Mouse (Mus musculus) gonadal fat pad, adult 2 months (tissue): ENCODE data around the gene Xpr1. TPM values are rescaled to one million over a fixed set of nuclear protein-coding genes. Genes with fewer than 3 reads are reported as not detected.

ENCODE experiments used
- DNase-seq: peaks from one replicate; pipeline ENCODE4 v3.0.0-alpha.2; 2012; ENCODE audit warnings: low read depth
- polyA plus RNA-seq: library from polyadenylated mRNA; depleted of rRNA; stranded (reverse); fragments of >200 nt; gene quantifications from 2 replicates; pipeline ENCODE4 v1.2.3, GENCODE M21; 2012

The Xpr1 gene
- polyA plus RNA-seq, 1 experiment = 7.8 TPM

DNA sequence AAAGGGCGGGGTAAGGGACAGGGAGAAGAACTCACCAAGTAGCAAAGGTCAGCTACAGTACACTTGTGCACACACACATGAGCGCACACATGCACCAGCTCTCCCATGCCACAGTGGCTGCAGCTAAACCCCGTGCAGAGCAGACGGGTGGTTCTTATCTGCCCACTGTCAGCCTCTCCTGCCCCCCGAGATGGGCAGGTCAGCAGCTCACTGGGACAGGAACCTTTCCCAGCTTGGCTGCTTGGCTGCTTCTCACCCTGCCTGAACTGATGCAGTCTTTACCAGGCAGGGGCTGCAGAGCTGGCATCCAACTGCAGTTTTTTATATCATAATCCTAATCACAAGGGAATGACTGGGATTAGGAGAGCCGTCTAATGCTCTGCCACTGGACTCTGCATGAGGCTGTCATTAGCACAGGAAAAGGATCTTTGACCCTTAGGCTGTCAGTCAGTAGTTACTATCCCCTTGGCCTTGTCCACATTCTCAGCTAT, 164.5 kb downstream of the Xpr1 start:
- no peak for DNase-seq

DNA sequence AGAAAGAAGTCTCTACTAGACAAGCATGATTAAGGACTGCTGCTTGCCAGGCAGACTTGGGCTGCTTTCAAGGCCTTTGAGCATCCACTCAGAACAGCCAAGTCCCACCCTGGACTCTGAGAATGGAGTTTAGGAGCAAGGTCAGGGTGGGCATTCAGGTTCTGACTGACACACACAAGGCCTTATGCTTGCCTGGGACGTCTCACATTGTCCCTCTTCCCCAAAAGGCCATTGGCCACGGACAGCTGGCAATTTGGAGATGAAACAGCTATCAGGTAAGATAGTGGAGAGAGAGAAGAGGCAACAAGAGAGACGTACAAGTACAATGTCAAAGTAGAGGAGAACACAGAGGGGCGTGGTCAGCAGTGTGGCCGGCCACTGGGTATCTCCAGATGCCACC, 165.6 kb downstream of the Xpr1 start:
- no peak for DNase-seq

DNA sequence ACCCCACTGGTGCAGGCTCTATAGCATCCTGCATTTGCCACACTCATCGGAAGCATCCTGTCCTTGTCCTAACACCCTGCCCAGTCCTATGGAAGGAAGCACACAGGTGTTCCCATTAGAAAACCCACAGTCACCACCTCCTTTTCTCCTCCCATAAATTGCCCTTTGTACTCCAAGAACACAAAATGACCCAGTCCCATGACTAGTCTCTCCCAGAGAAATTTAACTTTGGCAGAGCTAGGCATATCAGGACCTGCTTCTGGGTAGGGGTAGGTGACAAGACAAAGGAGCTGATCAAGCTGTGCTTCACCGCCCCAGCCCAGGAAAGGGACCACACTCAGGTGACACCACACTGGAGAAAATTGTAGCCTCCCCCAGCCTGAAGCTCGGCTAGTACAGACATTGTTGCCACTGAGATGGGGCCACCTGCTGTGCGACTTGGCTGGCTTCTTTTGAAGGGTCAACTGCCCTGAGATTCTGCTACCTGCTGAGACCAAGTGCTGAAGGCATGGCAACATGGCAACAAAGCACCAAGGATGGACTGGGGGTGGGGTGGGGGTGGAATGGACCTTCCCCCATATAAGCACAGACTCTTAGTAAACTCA, 166.6 kb downstream of the Xpr1 start:
- no peak for DNase-seq

DNA sequence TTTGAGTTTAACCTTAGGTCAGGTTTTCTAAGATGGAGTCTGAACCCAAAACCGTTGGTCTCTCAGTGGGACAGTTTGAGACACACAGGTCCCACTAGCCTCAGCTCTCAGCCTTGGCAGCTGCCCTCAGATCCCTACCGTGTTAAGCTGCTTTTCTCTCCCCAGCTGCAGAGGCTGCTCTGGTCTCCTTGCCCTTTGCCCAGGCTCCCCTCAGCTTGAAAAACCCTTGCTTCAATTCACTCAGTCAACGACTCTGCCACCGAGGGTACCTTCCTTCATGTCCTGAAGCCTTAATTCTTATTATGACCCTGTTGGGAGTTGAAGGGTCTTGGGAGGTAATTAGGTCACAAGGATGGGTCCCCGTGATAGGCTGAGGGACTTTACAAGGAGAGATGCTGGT, 167.3 kb downstream of the Xpr1 start:
- no peak for DNase-seq

DNA sequence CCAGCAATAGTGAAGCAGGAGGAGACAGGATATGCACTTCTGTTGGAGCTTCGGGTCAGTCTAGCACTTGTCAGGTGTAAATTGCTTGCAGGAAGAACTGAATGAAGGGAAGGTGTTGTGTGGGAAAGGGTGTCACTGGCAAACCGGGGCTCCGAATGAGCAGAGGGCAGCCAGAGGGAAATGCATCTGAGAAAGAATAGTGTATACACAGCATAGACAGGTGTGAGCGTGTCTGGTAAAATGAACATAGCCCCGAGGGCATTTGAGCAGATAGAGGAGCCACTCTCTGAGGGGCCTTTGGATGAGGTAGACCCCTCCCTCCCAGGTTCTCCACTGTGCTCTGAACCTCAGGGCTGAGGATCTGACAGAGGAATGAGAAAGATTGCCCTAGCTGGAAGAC, 169.2 kb downstream of the Xpr1 start:
- DNase-seq = no peak

DNA sequence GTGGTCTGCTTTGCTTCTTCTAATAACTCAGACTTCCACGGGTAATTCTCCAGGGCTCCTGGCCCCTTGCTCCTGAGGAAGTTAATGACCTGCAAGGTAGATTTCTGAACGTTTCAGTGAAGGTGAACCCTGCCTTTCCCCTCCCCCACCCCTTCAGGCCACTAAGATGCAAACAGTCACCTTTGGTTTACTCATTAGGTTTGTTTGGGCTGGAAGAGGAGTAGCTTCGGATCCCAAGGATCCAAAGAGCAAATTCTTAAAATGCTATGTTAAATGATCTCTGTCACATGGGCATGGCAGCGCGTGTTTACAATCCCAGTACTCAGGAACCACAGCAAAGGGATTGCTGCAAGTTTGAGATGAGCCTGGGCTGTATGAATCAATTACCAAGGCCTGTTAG, 169.8 kb downstream of the Xpr1 start:
- no peak for DNase-seq

DNA sequence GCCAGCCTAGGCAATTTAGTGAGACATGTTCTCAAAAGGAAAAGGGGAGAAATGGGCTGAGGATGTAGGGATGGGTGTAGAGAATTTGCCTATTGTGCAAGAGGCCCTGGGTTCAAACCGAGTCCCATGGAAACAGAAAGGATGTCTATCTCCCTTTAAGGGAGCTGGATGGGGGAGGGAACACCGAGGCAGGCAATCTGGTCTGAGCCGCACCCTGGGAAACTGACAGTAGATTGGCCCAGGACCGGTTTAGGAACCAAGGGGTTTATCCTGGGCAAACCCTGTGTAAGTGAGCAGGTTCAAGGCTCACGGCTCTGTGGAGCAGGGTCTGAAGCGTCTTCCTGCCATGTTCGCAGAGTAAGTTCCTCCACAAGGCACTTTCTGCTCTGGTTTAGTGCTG, 171.7 kb downstream of the Xpr1 start:
- DNase-seq = no peak

- no peak for DNase-seq
Observed at GRCm38 (mm10) chr1:155244771-155245211, 172.4 kb downstream of the Xpr1 start.

DNA sequence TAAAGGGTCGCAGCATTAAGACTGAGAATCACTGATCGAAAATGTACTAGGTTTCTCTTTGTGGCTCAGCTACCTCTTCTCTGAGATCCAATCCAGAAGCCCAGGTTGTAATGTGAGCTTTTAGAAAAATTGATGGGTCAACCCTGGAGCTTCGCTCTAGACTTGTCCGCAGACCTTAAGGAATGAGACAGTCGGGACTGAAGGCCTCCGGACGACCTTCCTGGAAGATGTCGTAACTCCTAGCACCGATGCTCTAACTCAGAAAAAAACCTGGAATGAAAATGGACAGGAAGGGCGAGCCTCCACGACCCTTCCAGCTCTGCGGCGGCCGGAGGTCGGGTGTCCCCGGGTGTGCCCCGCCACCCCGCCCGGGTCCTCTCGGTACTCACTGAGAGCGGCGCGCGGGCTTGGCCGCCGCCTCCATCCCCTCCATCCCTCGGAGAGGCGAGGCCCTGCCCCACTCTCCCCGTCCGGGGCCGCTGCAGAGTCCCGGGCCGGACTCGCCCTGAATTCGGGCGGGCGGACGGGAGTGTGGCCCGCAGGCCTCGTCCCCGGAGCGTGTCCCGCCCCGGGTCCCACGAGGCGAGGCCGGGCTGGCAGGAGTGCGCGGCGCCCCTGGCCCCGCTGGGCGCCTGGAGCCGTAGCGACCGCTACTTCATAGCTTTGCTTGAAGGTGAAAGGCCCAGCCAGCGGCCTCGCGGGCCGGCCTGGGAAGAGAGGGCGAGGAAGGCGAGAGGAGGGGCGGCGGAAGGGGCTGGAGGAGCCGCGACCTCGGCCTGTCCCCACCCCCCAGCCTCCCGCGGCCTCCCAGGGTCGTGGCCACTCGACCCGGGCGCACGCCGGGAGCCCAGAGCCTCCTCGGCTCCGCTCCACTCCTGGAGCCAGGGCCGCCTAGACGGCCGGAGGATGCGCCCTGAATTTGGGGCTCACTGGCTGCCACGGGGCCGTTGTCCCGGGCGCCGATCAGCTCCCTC, 173.1 kb downstream of the Xpr1 start, which contains the start of gene BC034090:
Gene BC034090 (minus strand): TSS at position 648 of the 974 bp plus-strand sequence.
- DNase-seq = no peak

GRCm38 (mm10) chr1:155242488-155242745, 174.8 kb downstream of the Xpr1 start:
- DNase-seq = no peak

GRCm38 (mm10) chr1:155241701-155242487, 175.3 kb downstream of the Xpr1 start:
- DNase-seq = no peak

DNA sequence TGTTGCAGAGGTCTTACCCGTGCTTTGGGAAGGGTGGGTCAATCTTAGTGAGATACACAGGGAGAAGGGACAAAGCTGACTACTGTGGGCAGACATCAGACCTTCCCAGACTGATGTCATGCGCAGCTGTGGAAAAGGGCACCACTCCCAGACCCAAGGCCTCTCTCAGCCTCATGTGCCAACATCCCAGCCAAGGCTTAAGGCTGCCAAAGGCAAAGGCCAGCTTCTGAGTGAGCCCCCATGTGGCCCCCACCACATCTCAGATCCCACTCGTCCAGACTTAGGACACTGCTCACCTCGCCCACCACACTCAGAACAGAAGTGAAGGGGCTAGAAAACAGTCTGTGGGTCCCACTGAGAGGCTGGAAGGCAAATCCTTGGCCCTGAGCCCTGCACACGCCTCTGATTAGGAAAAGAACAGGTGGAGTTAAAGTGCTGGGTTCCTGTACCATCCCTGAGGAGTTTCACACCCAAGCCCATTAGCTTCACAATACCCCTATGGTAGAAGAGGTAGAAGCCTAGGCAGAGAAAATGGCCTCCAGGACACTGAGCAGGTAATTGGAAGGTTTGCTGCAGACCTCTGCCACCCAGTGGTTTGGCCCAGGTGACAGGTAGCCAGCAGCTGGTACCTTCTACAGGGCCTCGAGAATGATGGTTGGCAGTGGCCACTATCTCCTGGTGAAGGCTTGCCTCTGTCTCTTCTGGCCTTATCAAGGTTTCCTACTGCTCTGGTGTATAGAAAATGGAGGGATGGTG, 177.1 kb downstream of the Xpr1 start:
- DNase-seq = no peak

- DNase-seq = no peak
Observed at GRCm38 (mm10) chr1:155239169-155239568, 178.0 kb downstream of the Xpr1 start.

DNA sequence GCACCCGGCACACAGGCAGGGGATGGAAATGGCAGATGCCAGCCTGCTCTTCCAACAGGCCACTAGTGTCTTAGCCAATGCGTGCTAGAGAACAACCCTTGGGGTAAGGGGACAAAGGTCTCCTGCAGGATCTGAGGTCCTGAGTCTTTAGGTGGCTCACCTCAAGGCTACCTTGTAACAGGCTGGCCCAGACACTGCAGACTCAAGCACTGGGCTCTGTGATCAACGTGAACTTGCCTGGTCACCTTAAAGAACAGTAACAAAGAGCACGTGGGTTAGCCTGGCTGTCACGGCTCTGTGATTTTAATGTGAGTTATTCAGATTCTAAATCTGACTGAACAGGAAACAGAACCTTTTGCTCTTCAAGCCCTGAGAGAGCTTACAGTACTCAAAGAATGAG, 179.1 kb downstream of the Xpr1 start:
- DNase-seq = no peak

DNA sequence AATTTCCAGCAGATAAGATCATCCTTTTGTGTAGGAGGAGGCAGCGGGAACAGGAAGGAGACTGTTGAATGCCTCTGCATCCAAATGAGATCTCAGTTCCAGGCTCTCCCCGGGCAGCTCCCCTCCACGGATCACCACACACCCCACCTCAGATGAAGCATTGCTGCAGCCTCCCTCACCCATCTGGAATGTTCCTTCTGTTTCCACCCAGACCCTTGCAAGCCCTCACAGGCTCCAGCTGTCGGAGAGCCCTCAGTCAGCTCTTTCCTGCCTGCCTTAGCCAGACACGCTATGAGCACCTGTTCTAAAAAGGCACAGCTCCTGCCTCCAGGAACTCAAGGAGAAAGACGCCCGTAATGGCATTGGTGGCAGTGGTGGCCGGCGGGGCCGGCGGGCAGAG, 179.8 kb downstream of the Xpr1 start:
- DNase-seq = no peak

DNA sequence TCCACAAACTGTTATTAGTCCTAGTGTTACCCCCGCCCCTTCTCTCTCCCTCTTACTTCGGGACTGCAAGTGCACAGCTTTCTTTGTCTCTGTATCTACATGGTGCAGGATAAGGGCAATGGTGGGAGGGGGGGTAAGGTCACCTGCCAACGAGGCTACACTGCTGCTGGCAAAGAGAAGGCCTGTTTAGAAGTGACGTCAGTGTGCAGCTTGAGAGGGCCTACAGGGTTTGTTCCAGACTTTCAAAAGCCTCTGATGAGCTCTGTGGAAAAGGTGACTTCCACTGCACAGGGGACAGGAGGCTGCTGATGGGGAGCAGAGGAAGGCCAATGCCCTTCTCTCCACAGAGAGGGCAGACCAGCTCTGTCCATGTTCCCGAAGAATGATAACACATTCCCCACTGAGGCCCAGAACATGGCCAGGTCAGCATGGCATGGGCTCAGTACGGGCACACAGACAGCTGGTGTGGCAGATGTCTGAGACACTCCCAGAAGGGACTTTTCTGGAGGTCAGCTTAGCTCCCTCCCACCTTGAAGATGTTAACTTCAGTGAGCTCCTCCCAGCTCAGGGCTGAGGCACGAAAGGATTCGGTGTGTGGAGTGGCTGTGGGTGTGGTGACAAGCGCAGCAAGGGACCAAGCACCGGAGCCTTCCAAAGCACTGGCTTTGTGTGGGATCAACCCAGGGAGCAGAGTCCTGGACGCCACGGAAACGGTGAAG, 180.8 kb downstream of the Xpr1 start:
- DNase-seq = no peak

DNA sequence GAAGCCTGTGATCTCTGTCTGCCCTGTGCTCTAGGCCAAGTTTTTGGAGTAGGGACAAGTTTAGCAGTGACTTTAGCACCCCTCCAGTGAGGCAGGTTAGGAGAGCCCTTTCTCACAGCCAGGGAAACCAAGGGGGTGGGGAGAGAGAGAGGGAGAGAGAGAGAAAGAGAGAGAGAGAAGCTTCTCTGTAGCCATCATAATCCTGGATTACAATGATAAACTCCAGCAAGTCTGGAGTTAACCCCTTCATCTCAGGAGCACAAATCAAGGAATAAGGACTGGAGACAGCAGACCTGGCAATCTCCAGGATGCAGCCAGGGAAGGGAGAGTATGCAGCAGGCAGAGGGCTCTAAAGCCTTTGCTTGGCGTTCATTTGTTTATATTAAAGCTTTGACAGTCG, 181.6 kb downstream of the Xpr1 start:
- DNase-seq = no peak

GRCm38 (mm10) chr1:155233931-155234607, 183.1 kb downstream of the Xpr1 start:
- DNase-seq = no peak

DNA sequence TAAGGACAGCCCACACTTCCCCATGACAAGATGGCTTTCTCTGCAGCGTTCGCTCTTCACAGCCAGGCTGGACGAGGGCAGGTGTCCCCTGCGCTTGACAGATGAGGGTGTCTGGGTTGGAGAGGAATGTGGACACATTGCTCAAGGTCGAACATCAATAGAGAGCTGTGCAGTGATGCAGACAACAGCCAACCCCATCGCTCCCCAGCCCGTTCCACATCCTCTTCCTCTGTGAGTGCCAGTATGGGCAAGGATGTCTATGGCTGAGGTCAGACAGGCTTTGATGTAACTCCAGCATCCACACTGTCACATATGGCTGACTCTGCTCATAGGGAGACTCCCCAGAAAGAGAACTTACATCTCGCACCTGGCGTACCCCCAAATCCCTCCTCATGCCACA, 183.8 kb downstream of the Xpr1 start:
- DNase-seq = no peak

- DNase-seq = no peak
Observed at GRCm38 (mm10) chr1:155232786-155233185, 184.4 kb downstream of the Xpr1 start.
